In the genomic region with DNA sequence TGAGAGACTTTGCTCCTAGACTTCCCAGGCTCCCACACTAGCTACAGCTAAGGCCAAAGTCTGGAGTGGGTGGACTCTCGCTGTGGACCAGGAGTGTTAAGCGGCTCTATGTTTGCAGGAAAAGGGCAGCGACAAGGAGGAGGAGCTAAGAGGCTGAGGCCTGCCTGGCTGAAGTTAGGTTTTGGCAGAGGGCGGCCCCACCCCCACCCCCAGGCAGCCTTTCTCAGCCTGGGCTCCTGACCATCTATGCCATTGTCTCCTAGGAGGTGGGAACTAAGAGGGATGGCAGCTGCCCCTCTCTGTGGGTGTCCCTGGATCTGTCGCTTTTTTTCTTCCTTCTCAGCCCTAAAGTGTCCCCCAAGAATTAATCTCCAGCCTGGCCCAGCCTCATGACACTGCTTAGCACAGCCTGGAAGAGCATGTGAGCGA, we compare ENCODE assay signal across 8 mouse cellular contexts. TPM values are rescaled to one million over a fixed set of nuclear protein-coding genes. Genes with fewer than 3 reads are reported as not detected.
DNase-seq lines count a peak whose midpoint lies in the region; ATAC-seq and TF ChIP-seq lines count a peak whose summit lies in the region.

No protein-coding gene starts in this region.

- peak overlapping the region; percentile 57 for H3K27ac ChIP-seq in hindbrain, embryonic 12.5 days
- peak overlapping the region; percentile 67 for H3K27ac ChIP-seq in limb, embryonic 15.5 days
- H3K27ac ChIP-seq in stomach, postnatal 0 days (replicated peaks), result peak overlapping the region; percentile 71
- H3K27ac ChIP-seq in thymus, adult 2 months (ENCODE audit: control insufficient read depth, insufficient read depth, low read length), result no peak overlapping the region

- no peak for TF ChIP-seq CTCF in brain, embryonic 14.5 days (IDR thresholded peaks at IDR 0.05; ENCODE audit: borderline replicate concordance, extremely low read depth, insufficient read depth, insufficient read length)
- no peak for TF ChIP-seq CTCF in stomach, postnatal 0 days (IDR thresholded peaks at IDR 0.05; ENCODE audit: low read depth)
- no peak for TF ChIP-seq CTCF in thymus, adult 2 months (IDR thresholded peaks at IDR 0.05; ENCODE audit: borderline replicate concordance, control insufficient read depth, extremely low read depth, insufficient read depth, low read length, poor library complexity)

- H3K36me3 ChIP-seq in hindbrain, embryonic 12.5 days, result peaks cover 30% of the 10 kb centered on the region
- H3K36me3 ChIP-seq in limb, embryonic 15.5 days, result peaks cover 41% of the 10 kb centered on the region
- H3K36me3 ChIP-seq in stomach, postnatal 0 days (ENCODE audit: control insufficient read depth, insufficient read depth, low read length), result peaks cover 12% of the 10 kb centered on the region
- no peaks in the 10 kb centered on the region for H3K36me3 ChIP-seq in thymus, adult 2 months (ENCODE audit: control insufficient read depth, insufficient read depth, low read length)

- H3K9ac ChIP-seq in hindbrain, embryonic 12.5 days, result peak overlapping the region; percentile 2
- H3K9ac ChIP-seq in limb, embryonic 15.5 days, result no peak overlapping the region
- peak overlapping the region; percentile 35 for H3K9ac ChIP-seq in stomach, postnatal 0 days (ENCODE audit: low read length)

- H3K27me3 ChIP-seq in hindbrain, embryonic 12.5 days, result no peaks in the 10 kb centered on the region
- no peaks in the 10 kb centered on the region for H3K27me3 ChIP-seq in limb, embryonic 15.5 days
- no peaks in the 10 kb centered on the region for H3K27me3 ChIP-seq in stomach, postnatal 0 days (ENCODE audit: control insufficient read depth, insufficient read depth, low read length)
- H3K27me3 ChIP-seq in thymus, adult 2 months (ENCODE audit: control insufficient read depth, insufficient read depth, low read length), result no peaks in the 10 kb centered on the region

- TF ChIP-seq EP300 in stomach, postnatal 0 days (optimal IDR thresholded peaks at IDR 0.05), result no peak

- H3K4me1 ChIP-seq in hindbrain, embryonic 12.5 days, result peaks cover 36% of the 10 kb centered on the region
- peaks cover 49% of the 10 kb centered on the region for H3K4me1 ChIP-seq in limb, embryonic 15.5 days
- 0 out of 2 replicates have a peak, but pooled peaks cover 13% of the 10 kb centered on the region for H3K4me1 ChIP-seq in stomach, postnatal 0 days (replicated peaks; ENCODE audit: control insufficient read depth, insufficient read depth)
- H3K4me1 ChIP-seq in thymus, adult 2 months (replicated peaks; ENCODE audit: control insufficient read depth, insufficient read depth, low read length), result peaks cover 15% of the 10 kb centered on the region

- peak; percentile 60 for DNase-seq in gastrocnemius, postnatal 25 days
- DNase-seq in gastrocnemius, adult 8-10 months (ENCODE audit: low spot score in 2 of 2), result no peak
- peak; percentile 53 for DNase-seq in brain, embryonic 14.5 days (ENCODE audit: low read depth)
- DNase-seq in stomach, postnatal 0 days (ENCODE audit: low spot score), result peak; percentile 79
- no peak for DNase-seq in thymus, adult 2 months
- DNase-seq in layer of hippocampus, postnatal 14 days (ENCODE audit: low spot score in 2 of 2), result no peak

- TF ChIP-seq POLR2A in brain, embryonic 14.5 days (IDR thresholded peaks at IDR 0.05; ENCODE audit: borderline replicate concordance, extremely low read depth, insufficient read depth, insufficient read length, poor library complexity, severe bottlenecking), result no peak
- TF ChIP-seq POLR2A in thymus, adult 2 months (IDR thresholded peaks at IDR 0.05; ENCODE audit: control insufficient read depth, extremely low read depth, insufficient read depth, low read length, poor library complexity), result no peak

- H3K4me2 ChIP-seq in hindbrain, embryonic 12.5 days (replicated peaks), result no peak overlapping the region
- H3K4me2 ChIP-seq in limb, embryonic 15.5 days, result no peak overlapping the region
- H3K4me2 ChIP-seq in stomach, postnatal 0 days (replicated peaks; ENCODE audit: low read depth), result no peak overlapping the region

- no peak for ATAC-seq in hindbrain, embryonic 12.5 days (ENCODE audit: low FRiP score)
- ATAC-seq in limb, embryonic 15.5 days (ENCODE audit: insufficient number of reproducible peaks, low FRiP score, low TSS enrichment, low read depth), result no peak
- peak; percentile 47 for ATAC-seq in stomach, postnatal 0 days (ENCODE audit: low FRiP score, low TSS enrichment)

- no peaks in the 10 kb centered on the region for H3K9me3 ChIP-seq in hindbrain, embryonic 12.5 days (replicated peaks)
- H3K9me3 ChIP-seq in limb, embryonic 15.5 days, result no peaks in the 10 kb centered on the region
- H3K9me3 ChIP-seq in stomach, postnatal 0 days (ENCODE audit: control insufficient read depth, low read length), result no peaks in the 10 kb centered on the region

- H3K4me3 ChIP-seq in hindbrain, embryonic 12.5 days, result no peak overlapping the region
- H3K4me3 ChIP-seq in limb, embryonic 15.5 days, result no peak overlapping the region
- H3K4me3 ChIP-seq in stomach, postnatal 0 days (ENCODE audit: low read depth, low read length), result no peak overlapping the region
- H3K4me3 ChIP-seq in thymus, adult 2 months (ENCODE audit: control insufficient read depth, insufficient read depth, low read length), result no peak overlapping the region

- WGBS in hindbrain, embryonic 12.5 days, result 12% methylated on average over 6 of the region's 6 CpGs
- 30% methylated on average over 6 of the region's 6 CpGs for WGBS in limb, embryonic 15.5 days
- 24% methylated on average over 5 of the region's 6 CpGs for WGBS in stomach, postnatal 0 days
- WGBS in thymus, adult 2 months, result 88% methylated on average over 6 of the region's 6 CpGs

RNA-seq across cellular contexts. Expression of a gene that starts 3.5 kb away (rescaled TPM):
- 1 to 10 TPM; 4.3 to 4.7 TPM for total RNA-seq in gastrocnemius, postnatal 25 days (2021)
- 1 to 10 TPM; 3.1 to 4.2 (median 3.7) TPM for total RNA-seq in gastrocnemius, adult 8-10 months (2022)
- polyA plus RNA-seq in brain, embryonic 14.5 days (2012; rRNA removed), result 21.7 and 23.6 TPM in 2 replicates
- 11.3 and 15.7 TPM in 2 replicates for polyA plus RNA-seq in hindbrain, embryonic 12.5 days (2016; fragmentation: Nextera tagmentation; extraction: Ambion mirVana)
- polyA plus RNA-seq in limb, embryonic 15.5 days (2015; fragmentation: Nextera tagmentation; extraction: Ambion mirVana), result 13.6 and 16.8 TPM in 2 replicates
- 8.1 and 9.5 TPM in 2 replicates for polyA plus RNA-seq in stomach, postnatal 0 days (2015; fragmentation: Nextera tagmentation; extraction: Ambion mirVana)
- 14.0 and 21.8 TPM in 2 replicates for polyA plus RNA-seq in thymus, adult 2 months (2012; rRNA removed)
- total RNA-seq in layer of hippocampus, postnatal 14 days (2021), result 1 to 10 TPM; 8.1 to 8.8 TPM

RNA-seq across cellular contexts. Expression of a gene that starts 4.6 kb away (rescaled TPM):
- total RNA-seq in gastrocnemius, postnatal 25 days (2021), result 100 to 1,000 TPM; 152 to 165 TPM
- total RNA-seq in gastrocnemius, adult 8-10 months (2022), result 100 to 1,000 TPM; 119 to 153 (median 140) TPM
- polyA plus RNA-seq in brain, embryonic 14.5 days (2012; rRNA removed), result 269 and 298 TPM in 2 replicates
- polyA plus RNA-seq in hindbrain, embryonic 12.5 days (2016; fragmentation: Nextera tagmentation; extraction: Ambion mirVana), result 210 and 235 TPM in 2 replicates
- 225 and 234 TPM in 2 replicates for polyA plus RNA-seq in limb, embryonic 15.5 days (2015; fragmentation: Nextera tagmentation; extraction: Ambion mirVana)
- polyA plus RNA-seq in stomach, postnatal 0 days (2015; fragmentation: Nextera tagmentation; extraction: Ambion mirVana), result 194 and 198 TPM in 2 replicates
- 137 and 173 TPM in 2 replicates for polyA plus RNA-seq in thymus, adult 2 months (2012; rRNA removed)
- 10 to 100 TPM; 96.9 to 98.1 TPM for total RNA-seq in layer of hippocampus, postnatal 14 days (2021)

RNA-seq across cellular contexts. Expression of a gene that starts 14.4 kb away (rescaled TPM):
- total RNA-seq in gastrocnemius, postnatal 25 days (2021), result 10 to 100 TPM; 63.5 to 67.3 TPM
- total RNA-seq in gastrocnemius, adult 8-10 months (2022), result 10 to 100 TPM; 63.3 to 69.0 (median 65.3) TPM
- polyA plus RNA-seq in brain, embryonic 14.5 days (2012; rRNA removed), result 5.8 and 7.1 TPM in 2 replicates
- 3.6 and 4.4 TPM in 2 replicates for polyA plus RNA-seq in hindbrain, embryonic 12.5 days (2016; fragmentation: Nextera tagmentation; extraction: Ambion mirVana)
- 11.8 and 27.8 TPM in 2 replicates for polyA plus RNA-seq in limb, embryonic 15.5 days (2015; fragmentation: Nextera tagmentation; extraction: Ambion mirVana)
- 8.5 and 8.7 TPM in 2 replicates for polyA plus RNA-seq in stomach, postnatal 0 days (2015; fragmentation: Nextera tagmentation; extraction: Ambion mirVana)
- 5.9 and 14.5 TPM in 2 replicates for polyA plus RNA-seq in thymus, adult 2 months (2012; rRNA removed)
- 10 to 100 TPM; 28.1 to 28.5 TPM for total RNA-seq in layer of hippocampus, postnatal 14 days (2021)

RNA-seq across cellular contexts. Expression of a gene that starts 18.4 kb away (rescaled TPM):
- total RNA-seq in gastrocnemius, postnatal 25 days (2021), result 100 to 1,000 TPM; 103 to 142 TPM
- total RNA-seq in gastrocnemius, adult 8-10 months (2022), result 100 to 1,000 TPM; 136 to 170 (median 151) TPM
- 59.6 and 74.0 TPM in 2 replicates for polyA plus RNA-seq in brain, embryonic 14.5 days (2012; rRNA removed)
- polyA plus RNA-seq in hindbrain, embryonic 12.5 days (2016; fragmentation: Nextera tagmentation; extraction: Ambion mirVana), result 258 and 273 TPM in 2 replicates
- 1,128 and 1,135 TPM in 2 replicates for polyA plus RNA-seq in limb, embryonic 15.5 days (2015; fragmentation: Nextera tagmentation; extraction: Ambion mirVana)
- 760 and 773 TPM in 2 replicates for polyA plus RNA-seq in stomach, postnatal 0 days (2015; fragmentation: Nextera tagmentation; extraction: Ambion mirVana)
- 43.9 and 62.1 TPM in 2 replicates for polyA plus RNA-seq in thymus, adult 2 months (2012; rRNA removed)
- 10 to 100 TPM; 76.7 to 86.1 TPM for total RNA-seq in layer of hippocampus, postnatal 14 days (2021)

RNA-seq across cellular contexts. Expression of a gene that starts 27.7 kb away (rescaled TPM):
- total RNA-seq in gastrocnemius, postnatal 25 days (2021), result 1 to 10 TPM; 3.9 to 4.1 TPM
- 1 to 10 TPM; 2.7 to 8.9 (median 5.9) TPM for total RNA-seq in gastrocnemius, adult 8-10 months (2022)
- 10.1 and 17.4 TPM in 2 replicates for polyA plus RNA-seq in brain, embryonic 14.5 days (2012; rRNA removed)
- 10.7 and 11.5 TPM in 2 replicates for polyA plus RNA-seq in hindbrain, embryonic 12.5 days (2016; fragmentation: Nextera tagmentation; extraction: Ambion mirVana)
- polyA plus RNA-seq in limb, embryonic 15.5 days (2015; fragmentation: Nextera tagmentation; extraction: Ambion mirVana), result 5.9 and 6.2 TPM in 2 replicates
- polyA plus RNA-seq in stomach, postnatal 0 days (2015; fragmentation: Nextera tagmentation; extraction: Ambion mirVana), result 1.5 and 1.6 TPM in 2 replicates
- polyA plus RNA-seq in thymus, adult 2 months (2012; rRNA removed), result 5.6 and 5.8 TPM in 2 replicates
- total RNA-seq in layer of hippocampus, postnatal 14 days (2021), result 10 to 100 TPM; 23.3 to 26.4 TPM

Comparison
In these comparisons a context has a peak if more than half of its experiments do, and no peak if none do; other contexts are left out.
1. DNase-seq: peak in gastrocnemius, postnatal 25 days (single experiment), brain, embryonic 14.5 days (single experiment) and stomach, postnatal 0 days (single experiment); none in gastrocnemius, adult 8-10 months (0 of 2), thymus, adult 2 months (single experiment) and layer of hippocampus, postnatal 14 days (0 of 2).